Mouse (Mus musculus): ENCODE measurements around the gene B3galt5. TPM values are rescaled to one million over a fixed set of nuclear protein-coding genes. Genes with fewer than 3 reads are reported as not detected.

Gene B3galt5
- not detected for total RNA-seq (2021)
- long read RNA-seq, experiment 1 = 0 reads
- long read RNA-seq, experiment 2 = 0 reads

GRCm38 (mm10) chr16:96235366-96235970 lies at the start of gene B3galt5:
B3galt5 (plus strand) TSS chr16:96235801.
- DNase-seq = no peak

- no peak for DNase-seq
These were observed 48.0 kb upstream of the B3galt5 start for GRCm38 (mm10) chr16:96187619-96188018.

GRCm38 (mm10) chr16:96191531-96192506 lies 43.8 kb upstream of the B3galt5 start, which contains the start of gene Lca5l:
Lca5l (minus strand) TSS chr16:96192271.
- peak; percentile 99 to 100 for DNase-seq

GRCm38 (mm10) chr16:96199913-96200701 lies 35.5 kb upstream of the B3galt5 start, which contains the start of gene Sh3bgr:
Sh3bgr (plus strand) TSS chr16:96200450.
- peak; percentile 84 to 86 for DNase-seq

- no peak for DNase-seq
These were observed 34.9 kb upstream of the B3galt5 start for GRCm38 (mm10) chr16:96200702-96201028.

GRCm38 (mm10) chr16:96201485-96202232 lies 33.9 kb upstream of the B3galt5 start:
- DNase-seq = peak in 1 of 2 experiments; percentile 38

GRCm38 (mm10) chr16:96209789-96210188 lies 25.8 kb upstream of the B3galt5 start:
- DNase-seq = peak in 1 of 2 experiments; percentile 30

GRCm38 (mm10) chr16:96210856-96211255 lies 24.7 kb upstream of the B3galt5 start:
- peak in 1 of 2 experiments; percentile 30 for DNase-seq

GRCm38 (mm10) chr16:96213027-96213426 lies 22.6 kb upstream of the B3galt5 start:
- peak; percentile 77 for DNase-seq

GRCm38 (mm10) chr16:96221491-96221890 lies 14.1 kb upstream of the B3galt5 start:
- peak; percentile 68 to 83 for DNase-seq

- DNase-seq = no peak
These were observed 13.6 kb upstream of the B3galt5 start for GRCm38 (mm10) chr16:96221959-96222358.

- DNase-seq = no peak
These were observed 13.1 kb upstream of the B3galt5 start for GRCm38 (mm10) chr16:96222452-96222851.

GRCm38 (mm10) chr16:96228438-96228837 lies 7.2 kb upstream of the B3galt5 start:
- no peak for DNase-seq

- DNase-seq = peak; percentile 42 to 72
These were observed 6.5 kb upstream of the B3galt5 start for GRCm38 (mm10) chr16:96229044-96229555.

- peak; percentile 58 to 77 for DNase-seq
These were observed 5.2 kb upstream of the B3galt5 start for GRCm38 (mm10) chr16:96230411-96230810.

GRCm38 (mm10) chr16:96231251-96231650 lies 4.3 kb upstream of the B3galt5 start:
- DNase-seq = no peak

GRCm38 (mm10) chr16:96231974-96232373 lies 3.6 kb upstream of the B3galt5 start:
- no peak for DNase-seq

GRCm38 (mm10) chr16:96233996-96234395 lies 1.6 kb upstream of the B3galt5 start:
- DNase-seq = no peak

GRCm38 (mm10) chr16:96244496-96244895 lies 8.9 kb downstream of the B3galt5 start:
- DNase-seq = no peak

- DNase-seq = no peak
These were observed 14.0 kb downstream of the B3galt5 start for GRCm38 (mm10) chr16:96249635-96250034.

GRCm38 (mm10) chr16:96252146-96252545 lies 16.5 kb downstream of the B3galt5 start:
- DNase-seq = peak in 1 of 2 experiments; percentile 49
